9 mouse cellular contexts compared by ENCODE assay signal in genomic region chr16:30307961-30308615, GRCm38 (mm10). TPM values are rescaled to one million over a fixed set of nuclear protein-coding genes. Genes with fewer than 3 reads are reported as not detected.
DNase-seq lines count a peak whose midpoint lies in the region; ATAC-seq and TF ChIP-seq lines count a peak whose summit lies in the region.
"Had no signal": no experiment of that assay in that cellular context is flagged by ENCODE, and none has a peak within 500 bp of the region (broad histone marks: within the 10 kb centered on the region; RNA-seq: fewer than 3 reads in every experiment).

No protein-coding gene starts in this region.

- H3K36me3 ChIP-seq in embryonic facial prominence, embryonic 10.5 days (replicated peaks): no peaks in the 10 kb centered on the region; the same call in 1 of the 2 replicates
- H3K36me3 ChIP-seq in hindbrain, embryonic 12.5 days: no peaks in the 10 kb centered on the region
- H3K36me3 ChIP-seq in lung, embryonic 15.5 days: no peaks in the 10 kb centered on the region
- H3K36me3 ChIP-seq in testis, adult 2 months (ENCODE audit: control insufficient read depth, insufficient read depth, low read length): no peaks in the 10 kb centered on the region

- DNase-seq in layer of hippocampus, adult 2 months (ENCODE audit: low spot score in 2 of 2): no peak
- DNase-seq in layer of hippocampus, adult 9-11 months: no peak
- DNase-seq in embryonic facial prominence, embryonic 10.5 days (ENCODE audit: low spot score): no peak
- no peak for DNase-seq in urinary bladder, postnatal 25 days (ENCODE audit: low spot score)
- DNase-seq in thymus, postnatal 25 days: no peak

- H3K4me2 ChIP-seq in hindbrain, embryonic 12.5 days (replicated peaks): peak overlapping the region; percentile 99
- peak overlapping the region; percentile 99 for H3K4me2 ChIP-seq in lung, embryonic 15.5 days

- no peaks in the 10 kb centered on the region for H3K9me3 ChIP-seq in embryonic facial prominence, embryonic 10.5 days
- H3K9me3 ChIP-seq in hindbrain, embryonic 12.5 days (replicated peaks): no peaks in the 10 kb centered on the region
- no peaks in the 10 kb centered on the region for H3K9me3 ChIP-seq in lung, embryonic 15.5 days

- peaks cover 81% of the 10 kb centered on the region for H3K27me3 ChIP-seq in embryonic facial prominence, embryonic 10.5 days (replicated peaks; ENCODE audit: low read depth, poor library complexity, severe bottlenecking)
- H3K27me3 ChIP-seq in hindbrain, embryonic 12.5 days: peaks cover 78% of the 10 kb centered on the region
- H3K27me3 ChIP-seq in lung, embryonic 15.5 days: peaks cover 55% of the 10 kb centered on the region
- H3K27me3 ChIP-seq in testis, adult 2 months (ENCODE audit: control insufficient read depth, insufficient read depth, low read length): no peaks in the 10 kb centered on the region

- no peak for TF ChIP-seq POLR2A in testis, adult 2 months (IDR thresholded peaks at IDR 0.05; ENCODE audit: control insufficient read depth, low read depth, low read length)

- ATAC-seq in hindbrain, embryonic 12.5 days (ENCODE audit: low FRiP score): 0 out of 2 replicates have a peak, but pooled peaks have one; percentile 7
- no peak for ATAC-seq in lung, embryonic 15.5 days (ENCODE audit: borderline replicate concordance, extremely low read depth, low FRiP score, low TSS enrichment)

- 14% methylated on average over 29 of the region's 29 CpGs for WGBS in embryonic facial prominence, embryonic 10.5 days
- WGBS in hindbrain, embryonic 12.5 days: 11% methylated on average over 29 of the region's 29 CpGs
- 10% methylated on average over 29 of the region's 29 CpGs for WGBS in lung, embryonic 15.5 days

- H3K4me1 ChIP-seq in embryonic facial prominence, embryonic 10.5 days: peaks cover 19% of the 10 kb centered on the region
- peaks cover 20% of the 10 kb centered on the region for H3K4me1 ChIP-seq in hindbrain, embryonic 12.5 days
- H3K4me1 ChIP-seq in lung, embryonic 15.5 days: peaks cover 26% of the 10 kb centered on the region
- peaks cover 26% of the 10 kb centered on the region for H3K4me1 ChIP-seq in testis, adult 2 months (ENCODE audit: control insufficient read depth, insufficient read depth, low read length)

- peak overlapping the region; percentile 63 for H3K27ac ChIP-seq in layer of hippocampus, adult 2 months
- H3K27ac ChIP-seq in embryonic facial prominence, embryonic 10.5 days (replicated peaks): peak overlapping the region; percentile 55; the same call in 1 of the 2 replicates
- H3K27ac ChIP-seq in hindbrain, embryonic 12.5 days: no peak overlapping the region
- H3K27ac ChIP-seq in lung, embryonic 15.5 days: no peak overlapping the region
- H3K27ac ChIP-seq in testis, adult 2 months (ENCODE audit: control insufficient read depth, insufficient read depth, low read depth, low read length): no peak overlapping the region

- H3K4me3 ChIP-seq in layer of hippocampus, adult 2 months: peak overlapping the region; percentile 69
- H3K4me3 ChIP-seq in embryonic facial prominence, embryonic 10.5 days: peak overlapping the region; percentile 72
- H3K4me3 ChIP-seq in hindbrain, embryonic 12.5 days: peak overlapping the region; percentile 60
- H3K4me3 ChIP-seq in lung, embryonic 15.5 days: peak overlapping the region; percentile 56
- H3K4me3 ChIP-seq in testis, adult 2 months (ENCODE audit: control insufficient read depth, low read depth, low read length): peak overlapping the region; percentile 75

- H3K9ac ChIP-seq in hindbrain, embryonic 12.5 days: peak overlapping the region; percentile 59
- H3K9ac ChIP-seq in lung, embryonic 15.5 days: peak overlapping the region; percentile 48

- TF ChIP-seq CTCF in layer of hippocampus, adult 2 months (conservative IDR thresholded peaks at IDR 0.05): no peak
- no peak for TF ChIP-seq CTCF in testis, adult 2 months (IDR thresholded peaks at IDR 0.05; ENCODE audit: control insufficient read depth, insufficient read depth, insufficient replicate concordance, low read depth, low read length)

RNA-seq across cellular contexts. Expression of gene Gp5, which starts 2.5 kb away (rescaled TPM):
- total RNA-seq in layer of hippocampus, adult 2 months (2021): 1 to 10 TPM; 2.3 TPM
- 0.93 and 2.0 TPM in 2 replicates for polyA plus RNA-seq in embryonic facial prominence, embryonic 10.5 days (2016; fragmentation: Nextera tagmentation; extraction: Ambion mirVana)
- 1.4 and 1.6 TPM in 2 replicates for polyA plus RNA-seq in hindbrain, embryonic 12.5 days (2016; fragmentation: Nextera tagmentation; extraction: Ambion mirVana)
- polyA plus RNA-seq in lung, embryonic 15.5 days (2015; fragmentation: Nextera tagmentation; extraction: Ambion mirVana): 2.5 TPM in 2 replicates
- polyA plus RNA-seq in testis, adult 2 months (2012; rRNA removed): 1.6 and 1.7 TPM in 2 replicates

RNA-seq across cellular contexts. Expression of gene Lrrc15, which starts 25.0 kb away (rescaled TPM):
- under 1 TPM in 1 of 2 experiments, not detected in 1; 0.10 TPM for total RNA-seq in layer of hippocampus, adult 2 months (2021)
- 0.18 and 0.66 TPM in 2 replicates for polyA plus RNA-seq in embryonic facial prominence, embryonic 10.5 days (2016; fragmentation: Nextera tagmentation; extraction: Ambion mirVana)
- polyA plus RNA-seq in hindbrain, embryonic 12.5 days (2016; fragmentation: Nextera tagmentation; extraction: Ambion mirVana): 0.53 and 1.3 TPM in 2 replicates
- polyA plus RNA-seq in lung, embryonic 15.5 days (2015; fragmentation: Nextera tagmentation; extraction: Ambion mirVana): 0.29 and 0.34 TPM in 2 replicates
- polyA plus RNA-seq in testis, adult 2 months (2012; rRNA removed): 0.06 TPM in 2 replicates
- total RNA-seq: left cerebral cortex, postnatal 36 days had no signal

RNA-seq across cellular contexts. Expression of gene Cpn2, which starts 40.8 kb away (rescaled TPM):
- not detected for total RNA-seq in layer of hippocampus, adult 2 months (2021)
- polyA plus RNA-seq in embryonic facial prominence, embryonic 10.5 days (2016; fragmentation: Nextera tagmentation; extraction: Ambion mirVana): not detected in 2 replicates
- polyA plus RNA-seq in hindbrain, embryonic 12.5 days (2016; fragmentation: Nextera tagmentation; extraction: Ambion mirVana): not detected in 2 replicates
- 0.04 TPM in 1 of 2 replicates, not detected in the other for polyA plus RNA-seq in lung, embryonic 15.5 days (2015; fragmentation: Nextera tagmentation; extraction: Ambion mirVana)
- 0.02 TPM in 1 of 2 replicates, not detected in the other for polyA plus RNA-seq in testis, adult 2 months (2012; rRNA removed)
- total RNA-seq: left cerebral cortex, postnatal 36 days had no signal

Comparison
In these comparisons a context has a peak if more than half of its experiments do, and no peak if none do; other contexts are left out.
1. H3K27ac ChIP-seq: peak in layer of hippocampus, adult 2 months (single experiment) and embryonic facial prominence, embryonic 10.5 days (single experiment); none in hindbrain, embryonic 12.5 days (single experiment), lung, embryonic 15.5 days (single experiment) and testis, adult 2 months (single experiment).
2. Peak in every context shown above with its lines, with median percentiles within 50 percentile points of each other: H3K4me3 ChIP-seq.